Mouse (Mus musculus): ENCODE measurements around the gene Adarb2.

DNA sequence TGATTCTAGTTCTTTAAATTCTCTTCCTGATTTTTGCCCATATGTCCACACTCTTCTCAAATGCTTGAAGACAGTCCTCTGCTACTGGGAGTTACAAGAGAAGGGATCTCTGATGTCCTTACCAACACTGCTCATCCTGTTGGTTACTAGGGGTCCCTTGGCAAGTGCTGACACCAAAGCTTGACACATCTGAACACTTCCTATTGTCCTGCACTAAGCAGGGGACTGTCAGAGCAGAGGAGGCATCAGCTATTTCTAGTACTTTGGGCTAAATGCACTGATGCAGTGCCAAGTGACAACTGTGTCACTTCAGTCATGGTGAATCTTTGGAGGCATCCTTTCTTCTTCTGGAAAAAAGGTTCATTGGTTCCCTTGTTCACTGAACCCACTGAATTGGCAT, 150.3 kb downstream of the Adarb2 start:
- TF ChIP-seq HCFC1 (IDR thresholded peaks at IDR 0.05; ENCODE audit: low read depth, low read length) (no peak), ZC3H11A (IDR thresholded peaks at IDR 0.05; ENCODE audit: low read depth, low read length) (no peak), CTCF (conservative IDR thresholded peaks at IDR 0.05 in 1 of 2, IDR thresholded peaks at IDR 0.05 in 1 of 2; ENCODE audit: low read depth in 2 of 2, low read length in 2 of 2) (no peak), POLR2A (IDR thresholded peaks at IDR 0.05; ENCODE audit: low read depth, low read length) (no peak), TCF12 (IDR thresholded peaks at IDR 0.05; ENCODE audit: low read depth, low read length) (no peak), MXI1 (IDR thresholded peaks at IDR 0.05; ENCODE audit: low read depth, low read length) (no peak), TBP (conservative IDR thresholded peaks at IDR 0.05; ENCODE audit: low read depth, low read length) (no peak), MEF2A (IDR thresholded peaks at IDR 0.05; ENCODE audit: borderline replicate concordance, low read depth, low read length) (no peak), ZNF384 (IDR thresholded peaks at IDR 0.05; ENCODE audit: low read depth, low read length) (no peak)
